Mouse (Mus musculus) embryonic fibroblast, embryonic 13.5 days (primary cell): ENCODE results near the gene Cdh23.

Experiments
- CTCF ChIP-seq: IDR thresholded peaks from 2 replicates; pipeline ENCODE4 v1.5.1; 2011; ENCODE audit warnings: mild to moderate bottlenecking, control low read depth, low read length, moderate library complexity, borderline replicate concordance; ENCODE audit not compliant: insufficient read depth
- POLR2A ChIP-seq: IDR thresholded peaks from 2 replicates; pipeline ENCODE4 v1.6.1; 2011; ENCODE audit warnings: low read depth, mild to moderate bottlenecking, control low read depth, low read length, moderate library complexity

DNA sequence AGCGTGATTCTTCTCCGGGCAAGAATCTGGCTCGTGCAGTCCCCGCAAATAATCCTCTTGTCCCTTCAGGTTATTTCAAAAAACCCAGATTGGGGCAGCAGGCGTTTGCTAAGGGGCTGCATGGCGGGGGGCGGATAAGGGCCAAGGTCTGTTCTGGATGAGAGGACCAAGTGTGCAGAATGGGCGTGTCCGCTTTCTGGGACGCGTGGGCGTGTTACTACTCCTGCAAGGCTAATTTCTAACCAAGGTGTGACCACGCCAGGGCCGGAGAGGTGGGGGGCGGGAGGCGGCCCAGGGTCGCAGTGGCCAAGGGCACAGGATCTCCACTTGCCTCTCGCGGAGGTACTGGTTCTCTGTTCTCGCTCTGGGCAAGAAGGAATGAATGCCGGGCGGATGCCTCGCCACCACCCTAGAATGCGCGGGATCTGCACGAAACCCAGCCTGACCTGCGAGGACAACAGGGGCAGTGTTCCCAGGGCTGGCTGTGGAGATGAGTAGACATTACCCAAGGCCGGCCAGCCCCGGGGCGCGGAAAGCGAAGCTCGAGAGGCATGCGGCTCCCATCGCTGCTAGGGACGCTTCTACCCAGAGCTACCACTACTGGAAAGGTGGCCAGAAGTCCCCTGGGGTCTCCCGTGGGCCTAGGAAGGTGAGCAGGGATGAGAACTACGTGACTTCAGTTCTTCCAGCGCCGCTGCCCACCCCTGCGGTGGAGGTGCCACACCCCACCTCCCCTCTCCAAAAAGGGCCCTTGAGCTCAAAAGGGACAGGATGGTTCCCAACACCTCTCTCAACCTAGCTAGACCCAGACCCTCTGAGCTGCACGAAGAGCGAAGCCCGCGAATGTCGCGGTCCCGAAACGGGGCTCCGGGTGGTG lies 10.3 kb downstream of the Cdh23 start:
- TF ChIP-seq POLR2A (no peak), CTCF (no peak)
